Mouse (Mus musculus) forebrain, embryonic 14.5 days (tissue): ENCODE measurements around the gene Tnfaip6. TPM values are rescaled to one million over a fixed set of nuclear protein-coding genes. Genes with fewer than 3 reads are reported as not detected.

Experiments used
- ATAC-seq: fragments of 200-750 bp; cut with Nextera tagmentation; 2 replicates; pipeline ENCODE4 v1.8.0; 2017; ENCODE audit warnings: mild to moderate bottlenecking, moderate library complexity
- DNase-seq: peaks from one replicate; pipeline ENCODE4 v3.0.0-alpha.2; 2015; ENCODE audit warnings: low spot score
- H3K27ac ChIP-seq: fragments of 300-500 bp; sonication (generic); 2 replicates; pipeline ENCODE4 v1.5.1; 2014; ENCODE audit warnings: low read depth, mild to moderate bottlenecking, control low read depth, low read length, moderate library complexity
- H3K27me3 ChIP-seq: fragments of 300-500 bp; sonication (generic); replicated peaks from 2 replicates; pipeline ENCODE4 v1.6.1; 2014; ENCODE audit warnings: low read length, control low read depth, mixed read lengths; ENCODE audit not compliant: control insufficient read depth, insufficient read depth
- H3K36me3 ChIP-seq: fragments of 300-500 bp; sonication (generic); 2 replicates; pipeline ENCODE4 v1.6.1; 2014; ENCODE audit warnings: low read length, control low read depth; ENCODE audit not compliant: control insufficient read depth, insufficient read depth
- H3K4me1 ChIP-seq: fragments of 300-500 bp; sonication (generic); 2 replicates; pipeline ENCODE4 v1.6.1; 2014; ENCODE audit warnings: antibody characterized with exemption, low read length, control low read depth; ENCODE audit not compliant: control insufficient read depth, insufficient read depth
- H3K4me2 ChIP-seq: fragments of 300-500 bp; sonication (generic); 2 replicates; pipeline ENCODE4 v1.6.1; 2014; ENCODE audit warnings: mild to moderate bottlenecking, control low read depth, low read length
- H3K4me3 ChIP-seq: fragments of 300-500 bp; sonication (generic); 2 replicates; pipeline ENCODE4 v1.5.1; 2014; ENCODE audit warnings: low read depth, low read length, control low read depth
- H3K9ac ChIP-seq: fragments of 300-500 bp; sonication (generic); 2 replicates; pipeline ENCODE4 v1.6.1; 2014; ENCODE audit warnings: mild to moderate bottlenecking, low read length, control low read depth, moderate library complexity
- H3K9me3 ChIP-seq: fragments of 300-500 bp; sonication (generic); replicated peaks from 2 replicates; pipeline ENCODE4 v1.6.1; 2016; ENCODE audit warnings: low read length, control low read depth, mixed read lengths; ENCODE audit not compliant: control insufficient read depth
- WGBS: fragments of 180-500 bp; shearing (Covaris S2); extraction: QIAGEN DNeasy Blood & Tissue Kit; methylation state at CpG from one replicate; pipeline ENCODE4 v1.1.7; 2014; 5-methylcytosine and 5-hydroxymethylcytosine counted together
- polyA plus RNA-seq: library from polyadenylated mRNA; unstranded; fragments of >200 nt; fragmentation: Nextera tagmentation; extraction: Ambion mirVana; gene quantifications from 2 replicates; pipeline ENCODE4 v1.2.1, GENCODE M21; 2014

Gene Tnfaip6
- polyA plus RNA-seq, 1 experiment from 2014 or later, result 6.5 TPM

- no peak overlapping the region for H3K4me3 ChIP-seq
- 0 out of 2 replicates have a peak overlapping the region, but pooled peaks have one; percentile 12 for H3K4me2 ChIP-seq
- no peak overlapping the region for H3K27ac ChIP-seq
- no peaks in the 10 kb centered on the region for H3K9me3 ChIP-seq
- WGBS, result 22% methylated on average over 7 of the region's 7 CpGs
- no peak overlapping the region for H3K9ac ChIP-seq
- no peaks in the 10 kb centered on the region for H3K4me1 ChIP-seq
- no peak for DNase-seq
- no peaks in the 10 kb centered on the region for H3K36me3 ChIP-seq
- no peak for ATAC-seq
- H3K27me3 ChIP-seq, result no peaks in the 10 kb centered on the region
Observed at GRCm38 (mm10) chr2:52016361-52016760, 21.4 kb upstream of the Tnfaip6 start.

- WGBS, result 70% methylated on average over 4 of the region's 4 CpGs
- ATAC-seq, result no peak
- H3K27ac ChIP-seq, result no peak overlapping the region
Observed at GRCm38 (mm10) chr2:52027061-52027460, 10.7 kb upstream of the Tnfaip6 start.

GRCm38 (mm10) chr2:52029426-52029825 lies 8.4 kb upstream of the Tnfaip6 start:
- no peaks in the 10 kb centered on the region for H3K9me3 ChIP-seq
- H3K27ac ChIP-seq, result no peak overlapping the region
- DNase-seq (no peak), ATAC-seq (no peak)
- H3K4me3 ChIP-seq, result no peak overlapping the region
- H3K4me2 ChIP-seq, result no peak overlapping the region
- H3K36me3 ChIP-seq, result no peaks in the 10 kb centered on the region
- 92% methylated on average over 3 of the region's 3 CpGs for whole genome bisulfite sequencing
- no peak overlapping the region for H3K9ac ChIP-seq
- H3K27me3 ChIP-seq, result no peaks in the 10 kb centered on the region
- no peaks in the 10 kb centered on the region for H3K4me1 ChIP-seq

More at GRCm38 (mm10) chr2:52027061-52027460, 10.7 kb upstream of the Tnfaip6 start:
- no peaks in the 10 kb centered on the region for H3K4me1 ChIP-seq
- H3K36me3 ChIP-seq, result no peaks in the 10 kb centered on the region
- DNase-seq, result no peak
- H3K27me3 ChIP-seq, result no peaks in the 10 kb centered on the region
- H3K9ac ChIP-seq, result no peak overlapping the region
- H3K4me2 ChIP-seq, result no peak overlapping the region
- no peak overlapping the region for H3K4me3 ChIP-seq
- H3K9me3 ChIP-seq, result no peaks in the 10 kb centered on the region

GRCm38 (mm10) chr2:52031491-52031890 lies 6.3 kb upstream of the Tnfaip6 start:
- Histone ChIP-seq H3K4me3 (no peak overlapping the region), H3K9ac (no peak overlapping the region), H3K27ac (no peak overlapping the region), H3K4me1 (no peaks in the 10 kb centered on the region), H3K9me3 (no peaks in the 10 kb centered on the region), H3K36me3 (no peaks in the 10 kb centered on the region), H3K4me2 (no peak overlapping the region), H3K27me3 (no peaks in the 10 kb centered on the region)
- no peak for DNase-seq
- 84% methylated on average over 4 of the region's 4 CpGs for WGBS
- ATAC-seq, result no peak

- Histone ChIP-seq H3K4me1 (peaks cover 5% of the 10 kb centered on the region), H3K36me3 (no peaks in the 10 kb centered on the region), H3K4me2 (no peak overlapping the region), H3K4me3 (no peak overlapping the region), H3K9me3 (no peaks in the 10 kb centered on the region), H3K9ac (no peak overlapping the region), H3K27ac (no peak overlapping the region), H3K27me3 (no peaks in the 10 kb centered on the region)
- no peak for ATAC-seq
- DNase-seq, result no peak
- 85% methylated on average over 4 of the region's 4 CpGs for WGBS
Observed at GRCm38 (mm10) chr2:52034601-52035000, 3.2 kb upstream of the Tnfaip6 start.

DNA sequence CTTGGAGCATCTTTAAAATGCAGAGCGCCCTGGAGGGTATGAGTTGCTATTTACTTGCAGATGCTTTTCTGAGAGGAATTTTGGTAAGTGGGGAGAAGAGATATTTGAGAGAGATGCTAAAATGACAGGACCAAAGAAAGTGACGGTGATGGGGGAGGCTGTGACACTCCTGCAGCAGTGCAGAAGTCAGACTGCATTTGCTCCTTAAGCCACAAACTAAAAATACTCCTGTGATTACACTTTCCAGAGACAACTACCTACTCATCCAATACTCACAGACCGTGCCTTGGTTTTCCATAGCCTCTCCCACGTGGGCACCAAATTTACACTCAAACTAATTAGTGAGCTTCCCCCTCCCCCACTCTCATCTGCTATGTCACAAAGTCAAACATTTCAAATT lies 2.7 kb upstream of the Tnfaip6 start:
- Histone ChIP-seq H3K27ac (no peak overlapping the region), H3K27me3 (no peaks in the 10 kb centered on the region), H3K4me1 (peaks cover 5% of the 10 kb centered on the region), H3K4me2 (no peak overlapping the region), H3K9me3 (no peaks in the 10 kb centered on the region), H3K4me3 (no peak overlapping the region), H3K9ac (no peak overlapping the region), H3K36me3 (no peaks in the 10 kb centered on the region)
- DNase-seq (no peak), ATAC-seq (no peak)
- WGBS, result 73% methylated on average over 4 of the region's 4 CpGs

- H3K4me1 ChIP-seq, result peaks cover 5% of the 10 kb centered on the region
- ATAC-seq (peak; percentile 71), DNase-seq (peak; percentile 32)
- 0 out of 2 replicates have a peak overlapping the region, but pooled peaks have one; percentile 43 for H3K4me3 ChIP-seq
- no peak overlapping the region for H3K9ac ChIP-seq
- H3K27me3 ChIP-seq, result no peaks in the 10 kb centered on the region
- H3K9me3 ChIP-seq, result no peaks in the 10 kb centered on the region
- H3K36me3 ChIP-seq, result no peaks in the 10 kb centered on the region
- H3K27ac ChIP-seq, result no peak overlapping the region
- peak overlapping the region; percentile 73 for H3K4me2 ChIP-seq
- WGBS, result 32% methylated on average over 11 of the region's 11 CpGs
Observed at GRCm38 (mm10) chr2:52036929-52037595, 747 bp upstream of the Tnfaip6 start.

GRCm38 (mm10) chr2:52038558-52038957 lies 749 bp downstream of the Tnfaip6 start:
- peak overlapping the region; percentile 35; the same call in 1 of the 2 replicates for H3K9ac ChIP-seq
- no peak for DNase-seq
- H3K4me1 ChIP-seq, result peaks cover 5% of the 10 kb centered on the region
- peak overlapping the region; percentile 43 for H3K4me3 ChIP-seq
- ATAC-seq, result no peak
- H3K9me3 ChIP-seq, result no peaks in the 10 kb centered on the region
- no peak overlapping the region for H3K27ac ChIP-seq
- no peaks in the 10 kb centered on the region for H3K36me3 ChIP-seq
- 15% methylated on average over 5 of the region's 5 CpGs for WGBS
- H3K27me3 ChIP-seq, result no peaks in the 10 kb centered on the region
- peak overlapping the region; percentile 73 for H3K4me2 ChIP-seq

DNA sequence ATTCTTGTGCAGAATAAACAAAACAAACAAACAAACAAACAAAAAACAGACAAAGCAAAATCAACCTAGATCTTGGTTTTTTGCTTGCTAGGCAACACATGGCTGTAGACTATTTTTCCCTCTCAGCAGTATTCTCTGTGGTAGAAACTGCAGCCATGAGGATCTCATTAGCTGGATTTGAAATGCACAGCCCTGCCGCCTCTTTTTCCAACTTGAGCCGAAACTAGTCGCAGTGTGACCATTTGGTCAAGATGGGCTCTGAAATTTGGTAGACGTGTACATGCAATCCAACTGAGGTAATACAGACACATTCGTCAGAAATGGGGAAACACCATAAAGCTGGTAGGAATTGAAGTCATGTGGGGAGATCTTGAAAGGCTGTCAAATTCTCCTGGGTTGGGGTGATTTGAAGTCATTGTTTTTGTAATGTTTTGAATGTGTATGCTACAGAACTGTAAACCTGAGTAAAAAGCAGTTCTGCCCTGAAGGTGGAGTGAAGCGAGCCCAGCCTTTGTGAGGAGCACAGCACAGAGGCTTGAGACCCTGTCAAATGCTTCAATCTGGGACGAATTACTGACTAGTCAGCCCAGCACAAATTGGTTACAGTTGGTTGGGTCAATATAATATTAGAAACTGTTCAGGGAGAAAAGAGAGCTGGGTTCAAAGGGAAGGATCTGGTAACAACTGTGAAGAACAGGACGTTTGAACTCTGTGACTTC lies 1.4 kb downstream of the Tnfaip6 start:
- no peaks in the 10 kb centered on the region for H3K27me3 ChIP-seq
- no peaks in the 10 kb centered on the region for H3K36me3 ChIP-seq
- peak overlapping the region; percentile 73 for H3K4me2 ChIP-seq
- H3K27ac ChIP-seq, result no peak overlapping the region
- peak; percentile 32 for DNase-seq
- ATAC-seq, result no peak
- H3K9me3 ChIP-seq, result no peaks in the 10 kb centered on the region
- 15% methylated on average over 8 of the region's 8 CpGs for WGBS
- H3K9ac ChIP-seq, result no peak overlapping the region
- peak overlapping the region; percentile 43 for H3K4me3 ChIP-seq
- peaks cover 5% of the 10 kb centered on the region for H3K4me1 ChIP-seq
